Mouse (Mus musculus) lung, postnatal 0 days (tissue): Measurements from ENCODE around the gene Sdc4. TPM values are rescaled to one million over a fixed set of nuclear protein-coding genes. Genes with fewer than 3 reads are reported as not detected.

Experiments used
- ATAC-seq: fragments of 200-750 bp; cut with Nextera tagmentation; 2 replicates; pipeline ENCODE4 v1.8.0; 2017; ENCODE audit warnings: moderate library complexity
- DNase-seq: peaks from one replicate; pipeline ENCODE4 v3.0.0-alpha.2; 2016; ENCODE audit warnings: low spot score
- H3K27ac ChIP-seq: fragments of 300-500 bp; sonication (generic); 2 replicates; pipeline ENCODE4 v1.5.1; 2014; ENCODE audit warnings: antibody characterized with exemption, mild to moderate bottlenecking, low read length, mixed read lengths
- H3K27me3 ChIP-seq: fragments of 300-500 bp; sonication (generic); replicated peaks from 2 replicates; pipeline ENCODE4 v1.6.1; 2014; ENCODE audit warnings: low read length, mixed read lengths; ENCODE audit not compliant: insufficient read depth
- H3K36me3 ChIP-seq: fragments of 300-500 bp; sonication (generic); 2 replicates; pipeline ENCODE4 v1.6.1; 2014; ENCODE audit warnings: low read length, mixed read lengths; ENCODE audit not compliant: insufficient read depth
- H3K4me1 ChIP-seq: fragments of 300-500 bp; sonication (generic); 2 replicates; pipeline ENCODE4 v1.6.1; 2014; ENCODE audit warnings: antibody characterized with exemption, low read depth, low read length, mixed read lengths; ENCODE audit not compliant: insufficient read depth
- H3K4me2 ChIP-seq: fragments of 300-500 bp; sonication (generic); replicated peaks from 2 replicates; pipeline ENCODE4 v1.6.1; 2014; ENCODE audit warnings: low read depth, mild to moderate bottlenecking, low read length, moderate library complexity, mixed read lengths
- H3K4me3 ChIP-seq: fragments of 300-500 bp; sonication (generic); 2 replicates; pipeline ENCODE4 v1.5.1; 2014; ENCODE audit warnings: low read depth, low read length
- H3K9ac ChIP-seq: fragments of 300-500 bp; sonication (generic); replicated peaks from 2 replicates; pipeline ENCODE4 v1.6.1; 2014; ENCODE audit warnings: low read depth, mild to moderate bottlenecking
- H3K9me3 ChIP-seq: fragments of 300-500 bp; sonication (generic); 2 replicates; pipeline ENCODE4 v1.6.1; 2016; ENCODE audit warnings: low read length, mixed read lengths
- CTCF ChIP-seq: IDR thresholded peaks from 2 replicates; pipeline ENCODE4 v1.5.1; 2016; ENCODE audit warnings: antibody characterized with exemption, mild to moderate bottlenecking
- EP300 ChIP-seq: IDR thresholded peaks from 2 replicates; pipeline ENCODE4 v1.6.1; 2016; ENCODE audit warnings: antibody characterized with exemption, mild to moderate bottlenecking, control low read depth
- WGBS: fragments of 180-500 bp; shearing (Covaris S2); extraction: QIAGEN DNeasy Blood & Tissue Kit; methylation state at CpG from one replicate; pipeline ENCODE4 v1.1.7; 2014; 5-methylcytosine and 5-hydroxymethylcytosine counted together
- polyA plus RNA-seq: library from polyadenylated mRNA; unstranded; fragments of >200 nt; fragmentation: Nextera tagmentation; extraction: Ambion mirVana; gene quantifications from 2 replicates; pipeline ENCODE4 v1.2.1, GENCODE M21; 2015

The Sdc4 gene
- polyA plus RNA-seq, 1 experiment from 2014 or later: 217 TPM

DNA sequence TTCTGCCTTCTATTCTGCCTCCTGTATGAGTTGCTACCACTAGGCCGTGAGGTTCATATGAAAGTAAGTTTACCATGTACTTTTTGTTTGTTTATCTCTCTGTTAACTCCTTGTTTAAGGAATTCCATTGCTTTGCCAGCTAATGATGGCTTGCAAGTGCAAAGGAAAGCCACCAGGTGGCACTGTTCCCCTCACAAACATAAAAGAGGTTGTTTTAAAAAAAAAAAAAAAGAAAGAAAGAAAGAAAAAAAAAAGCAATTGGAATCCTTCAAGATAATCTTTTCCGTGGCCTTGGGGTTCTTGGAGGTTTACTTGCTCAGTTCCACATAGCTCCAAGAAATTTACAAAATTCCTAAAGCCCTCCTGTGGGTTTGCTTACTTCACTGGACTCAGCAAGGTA is 26.5 kb downstream of the Sdc4 start:
- 3% methylated on average over 2 of the region's 2 CpGs for WGBS
- ATAC-seq (no peak), DNase-seq (peak; percentile 86)
- no peaks in the 10 kb centered on the region for H3K4me1 ChIP-seq
- no peak overlapping the region for H3K4me2 ChIP-seq
- H3K27ac ChIP-seq: no peak overlapping the region
- no peaks in the 10 kb centered on the region for H3K36me3 ChIP-seq
- H3K27me3 ChIP-seq: no peaks in the 10 kb centered on the region
- no peaks in the 10 kb centered on the region for H3K9me3 ChIP-seq
- H3K9ac ChIP-seq: no peak overlapping the region
- TF ChIP-seq CTCF (peak; percentile 79), EP300 (peak; percentile 46; the same call in 1 of the 2 replicates)
- no peak overlapping the region for H3K4me3 ChIP-seq

DNA sequence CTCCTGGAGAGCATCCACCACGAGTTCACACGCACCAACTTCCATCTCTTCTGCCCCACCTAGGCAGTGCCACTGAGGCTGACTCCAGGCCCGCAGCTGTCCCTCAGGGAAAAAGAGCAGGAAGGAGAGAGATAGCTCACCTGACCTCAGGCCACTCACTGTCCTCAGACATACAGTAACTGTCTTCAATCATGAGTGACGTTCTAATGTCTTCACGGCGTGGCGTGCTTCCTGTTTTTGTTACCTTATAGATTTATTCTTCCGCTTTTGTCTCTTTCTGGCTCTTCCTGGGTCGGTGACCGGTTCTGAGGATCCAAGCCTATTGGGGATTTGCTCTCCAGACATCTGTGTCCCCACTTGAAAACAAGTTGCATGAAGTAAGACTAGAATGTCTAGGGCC is 29.1 kb downstream of the Sdc4 start:
- H3K4me3 ChIP-seq: no peak overlapping the region
- H3K27me3 ChIP-seq: no peaks in the 10 kb centered on the region
- H3K9me3 ChIP-seq: no peaks in the 10 kb centered on the region
- no peak overlapping the region for H3K9ac ChIP-seq
- ATAC-seq: no peak
- no peaks in the 10 kb centered on the region for H3K4me1 ChIP-seq
- H3K27ac ChIP-seq: no peak overlapping the region
- TF ChIP-seq EP300 (no peak), CTCF (no peak)
- no peak for DNase-seq
- WGBS: 52% methylated on average over 10 of the region's 10 CpGs
- peak overlapping the region; percentile 27; the same call in 1 of the 2 replicates for H3K4me2 ChIP-seq
- no peaks in the 10 kb centered on the region for H3K36me3 ChIP-seq

DNA sequence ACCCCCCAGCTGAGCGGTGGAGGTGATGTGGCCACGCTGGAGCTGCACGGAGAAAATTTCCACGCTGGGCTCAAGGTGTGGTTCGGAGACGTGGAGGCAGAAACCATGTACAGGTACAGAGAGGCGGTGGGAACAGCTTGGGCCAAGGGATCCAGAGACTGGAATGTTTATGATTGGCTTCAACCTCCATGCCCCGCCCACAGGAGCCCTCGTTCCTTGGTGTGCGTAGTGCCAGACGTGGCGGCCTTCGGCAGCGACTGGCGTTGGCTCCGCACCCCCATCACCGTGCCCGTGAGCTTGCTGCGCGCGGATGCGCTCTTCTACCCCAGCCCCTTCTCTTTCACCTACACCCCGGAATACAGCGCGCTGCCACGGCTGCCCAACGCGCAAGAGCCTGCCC is 29.5 kb downstream of the Sdc4 start:
- H3K9ac ChIP-seq: no peak overlapping the region
- H3K27ac ChIP-seq: no peak overlapping the region
- H3K36me3 ChIP-seq: no peaks in the 10 kb centered on the region
- ATAC-seq (peak; percentile 63), DNase-seq (no peak)
- no peaks in the 10 kb centered on the region for H3K4me1 ChIP-seq
- peak overlapping the region; percentile 27; the same call in 1 of the 2 replicates for H3K4me2 ChIP-seq
- no peak overlapping the region for H3K4me3 ChIP-seq
- TF ChIP-seq CTCF: no peak
- TF ChIP-seq EP300: no peak
- H3K9me3 ChIP-seq: no peaks in the 10 kb centered on the region
- H3K27me3 ChIP-seq: no peaks in the 10 kb centered on the region
- WGBS: 24% methylated on average over 28 of the region's 28 CpGs

- 1% methylated on average over 22 of the region's 22 CpGs for WGBS
- Histone ChIP-seq H3K4me1 (peaks cover 7% of the 10 kb centered on the region; the same call in 1 of the 2 replicates), H3K4me2 (no peak overlapping the region), H3K27me3 (no peaks in the 10 kb centered on the region), H3K9me3 (no peaks in the 10 kb centered on the region), H3K27ac (no peak overlapping the region), H3K36me3 (no peaks in the 10 kb centered on the region), H3K4me3 (no peak overlapping the region), H3K9ac (no peak overlapping the region)
- DNase-seq (peak; percentile 81), ATAC-seq (no peak)
- TF ChIP-seq CTCF (peak; percentile 91), EP300 (no peak)
These were observed 36.0 kb downstream of the Sdc4 start for GRCm38 (mm10) chr2:164407708-164408107.

- ATAC-seq (no peak), DNase-seq (peak; percentile 53)
- H3K9me3 ChIP-seq: no peaks in the 10 kb centered on the region
- H3K27me3 ChIP-seq: peaks cover 11% of the 10 kb centered on the region
- peaks cover 7% of the 10 kb centered on the region; the same call in 1 of the 2 replicates for H3K4me1 ChIP-seq
- peak overlapping the region; percentile 93 for H3K27ac ChIP-seq
- 33% methylated on average over 5 of the region's 5 CpGs for WGBS
- peak overlapping the region; percentile 39; the same call in 1 of the 2 replicates for H3K4me3 ChIP-seq
- no peak for TF ChIP-seq CTCF
- no peak for TF ChIP-seq EP300
- H3K36me3 ChIP-seq: no peaks in the 10 kb centered on the region
- 0 out of 2 replicates have a peak overlapping the region, but pooled peaks have one; percentile 20 for H3K9ac ChIP-seq
- H3K4me2 ChIP-seq: peak overlapping the region; percentile 70
These were observed 38.2 kb downstream of the Sdc4 start for GRCm38 (mm10) chr2:164405519-164405918.

- TF ChIP-seq EP300: no peak
- TF ChIP-seq CTCF: no peak
- ATAC-seq (no peak), DNase-seq (no peak)
- peaks cover 7% of the 10 kb centered on the region; the same call in 1 of the 2 replicates for H3K4me1 ChIP-seq
- H3K9ac ChIP-seq: peak within 1 kb of the TSS; percentile 43; the same call in 1 of the 2 replicates
- peak within 1 kb of the TSS; percentile 93 for H3K27ac ChIP-seq
- H3K9me3 ChIP-seq: no peaks in the 10 kb centered on the region
- 9% methylated on average over 9 of the region's 9 CpGs for WGBS
- peak within 1 kb of the TSS; percentile 39 for H3K4me3 ChIP-seq
- peaks cover 14% of the 10 kb centered on the region for H3K27me3 ChIP-seq
- no peaks in the 10 kb centered on the region for H3K36me3 ChIP-seq
- peak within 1 kb of the TSS; percentile 70 for H3K4me2 ChIP-seq
These were observed 38.6 kb downstream of the Sdc4 start, which contains the start of gene Matn4 for GRCm38 (mm10) chr2:164405060-164405459. Gene Matn4, minus strand, starts transcription at chr2:164405160.
